Mouse (Mus musculus): Measurements from ENCODE around the gene Gm11011. TPM values are rescaled to one million over a fixed set of nuclear protein-coding genes. Genes with fewer than 3 reads are reported as not detected.

Gene Gm11011
- polyA plus RNA-seq, 1 experiment from 2014 or later = not detected

GRCm38 (mm10) chr2:169577508-169578196 lies 9.9 kb downstream of the Gm11011 start:
- Histone ChIP-seq H3K4me2 (ENCODE audit: low read length) (no peak overlapping the region), H3K4me3 (ENCODE audit: low read depth, low read length) (no peak overlapping the region), H3K9me3 (ENCODE audit: control insufficient read depth, low read length) (no peaks in the 10 kb centered on the region), H3K4me1 (replicated peaks; ENCODE audit: control insufficient read depth, insufficient read depth, low read length) (no peaks in the 10 kb centered on the region), H3K36me3 (ENCODE audit: control insufficient read depth, insufficient read depth, low read length) (no peaks in the 10 kb centered on the region), H3K27me3 (replicated peaks; ENCODE audit: control insufficient read depth, insufficient read depth, low read length) (no peaks in the 10 kb centered on the region), H3K9ac (ENCODE audit: low read length) (no peak overlapping the region), H3K27ac (ENCODE audit: low read depth) (no peak overlapping the region)
- DNase-seq (ENCODE audit: low spot score) (no peak), ATAC-seq (replicated peaks; ENCODE audit: low FRiP score, low TSS enrichment, low read depth) (no peak)
- WGBS = 82% methylated on average over 7 of the region's 7 CpGs

- Histone ChIP-seq H3K36me3 (ENCODE audit: control insufficient read depth, insufficient read depth, low read length) (no peaks in the 10 kb centered on the region), H3K4me3 (ENCODE audit: low read depth, low read length) (no peak overlapping the region), H3K9me3 (ENCODE audit: control insufficient read depth, low read length) (no peaks in the 10 kb centered on the region), H3K9ac (ENCODE audit: low read length) (no peak overlapping the region), H3K27ac (ENCODE audit: low read depth) (no peak overlapping the region), H3K27me3 (replicated peaks; ENCODE audit: control insufficient read depth, insufficient read depth, low read length) (no peaks in the 10 kb centered on the region), H3K4me2 (ENCODE audit: low read length) (no peak overlapping the region), H3K4me1 (replicated peaks; ENCODE audit: control insufficient read depth, insufficient read depth, low read length) (no peaks in the 10 kb centered on the region)
- ATAC-seq (replicated peaks; ENCODE audit: low FRiP score, low TSS enrichment, low read depth) (no peak), DNase-seq (ENCODE audit: low spot score) (no peak)
- WGBS = 67% methylated on average over 10 of the region's 10 CpGs
Measured at GRCm38 (mm10) chr2:169570063-169570462, 17.5 kb downstream of the Gm11011 start.

- ATAC-seq (replicated peaks; ENCODE audit: low FRiP score, low TSS enrichment, low read depth) = no peak
- H3K36me3 ChIP-seq (ENCODE audit: control insufficient read depth, insufficient read depth, low read length) = no peaks in the 10 kb centered on the region
- no peak overlapping the region for H3K4me2 ChIP-seq (ENCODE audit: low read length)
- H3K4me3 ChIP-seq (ENCODE audit: low read depth, low read length) = no peak overlapping the region
- no peak overlapping the region for H3K9ac ChIP-seq (ENCODE audit: low read length)
- H3K27ac ChIP-seq (ENCODE audit: low read depth) = no peak overlapping the region
- H3K9me3 ChIP-seq (ENCODE audit: control insufficient read depth, low read length) = no peaks in the 10 kb centered on the region
- H3K27me3 ChIP-seq (replicated peaks; ENCODE audit: control insufficient read depth, insufficient read depth, low read length) = no peaks in the 10 kb centered on the region
- WGBS = 55% methylated on average over 4 of the region's 4 CpGs
- no peak for DNase-seq (ENCODE audit: low spot score)
- no peaks in the 10 kb centered on the region for H3K4me1 ChIP-seq (replicated peaks; ENCODE audit: control insufficient read depth, insufficient read depth, low read length)
Measured at GRCm38 (mm10) chr2:169566159-169566558, 21.4 kb downstream of the Gm11011 start.

- WGBS = 61% methylated on average over 7 of the region's 7 CpGs
- H3K4me1 ChIP-seq (replicated peaks; ENCODE audit: control insufficient read depth, insufficient read depth, low read length) = no peaks in the 10 kb centered on the region
- H3K9me3 ChIP-seq (ENCODE audit: control insufficient read depth, low read length) = no peaks in the 10 kb centered on the region
- H3K36me3 ChIP-seq (ENCODE audit: control insufficient read depth, insufficient read depth, low read length) = no peaks in the 10 kb centered on the region
- no peak overlapping the region for H3K27ac ChIP-seq (ENCODE audit: low read depth)
- no peak overlapping the region for H3K4me2 ChIP-seq (ENCODE audit: low read length)
- ATAC-seq (replicated peaks; ENCODE audit: low FRiP score, low TSS enrichment, low read depth) (no peak), DNase-seq (ENCODE audit: low spot score) (no peak)
- H3K27me3 ChIP-seq (replicated peaks; ENCODE audit: control insufficient read depth, insufficient read depth, low read length) = no peaks in the 10 kb centered on the region
- H3K4me3 ChIP-seq (ENCODE audit: low read depth, low read length) = no peak overlapping the region
- H3K9ac ChIP-seq (ENCODE audit: low read length) = no peak overlapping the region
Measured at GRCm38 (mm10) chr2:169565751-169566150, 21.8 kb downstream of the Gm11011 start.

- WGBS = 92% methylated on average over 7 of the region's 7 CpGs
- Histone ChIP-seq H3K36me3 (ENCODE audit: control insufficient read depth, insufficient read depth, low read length) (no peaks in the 10 kb centered on the region), H3K9ac (ENCODE audit: low read length) (no peak overlapping the region), H3K4me2 (ENCODE audit: low read length) (no peak overlapping the region), H3K4me3 (ENCODE audit: low read depth, low read length) (no peak overlapping the region), H3K27me3 (replicated peaks; ENCODE audit: control insufficient read depth, insufficient read depth, low read length) (no peaks in the 10 kb centered on the region), H3K9me3 (ENCODE audit: control insufficient read depth, low read length) (no peaks in the 10 kb centered on the region), H3K27ac (ENCODE audit: low read depth) (no peak overlapping the region), H3K4me1 (replicated peaks; ENCODE audit: control insufficient read depth, insufficient read depth, low read length) (peaks cover 5% of the 10 kb centered on the region)
- DNase-seq (ENCODE audit: low spot score) (no peak), ATAC-seq (replicated peaks; ENCODE audit: low FRiP score, low TSS enrichment, low read depth) (no peak)
Measured at GRCm38 (mm10) chr2:169545674-169546073, 41.9 kb downstream of the Gm11011 start.

- Histone ChIP-seq H3K27me3 (replicated peaks; ENCODE audit: control insufficient read depth, insufficient read depth, low read length) (no peaks in the 10 kb centered on the region), H3K4me2 (ENCODE audit: low read length) (no peak overlapping the region), H3K27ac (ENCODE audit: low read depth) (no peak overlapping the region), H3K36me3 (ENCODE audit: control insufficient read depth, insufficient read depth, low read length) (no peaks in the 10 kb centered on the region), H3K9me3 (ENCODE audit: control insufficient read depth, low read length) (no peaks in the 10 kb centered on the region), H3K9ac (ENCODE audit: low read length) (no peak overlapping the region), H3K4me3 (ENCODE audit: low read depth, low read length) (no peak overlapping the region), H3K4me1 (replicated peaks; ENCODE audit: control insufficient read depth, insufficient read depth, low read length) (no peaks in the 10 kb centered on the region)
- WGBS = 61% methylated on average over 4 of the region's 4 CpGs
- ATAC-seq (replicated peaks; ENCODE audit: low FRiP score, low TSS enrichment, low read depth) (no peak), DNase-seq (ENCODE audit: low spot score) (no peak)
Measured at GRCm38 (mm10) chr2:169538906-169539305, 48.6 kb downstream of the Gm11011 start.

Other genes starting within 250 kb of the Gm11011 start
- gene Tshz2, start 45.3 kb upstream of the Gm11011 start, polyA plus RNA-seq (2014; fragmentation: Nextera tagmentation; extraction: Ambion mirVana) = 20.3 and 23.6 TPM in 2 replicates